Mouse (Mus musculus): ENCODE data around the gene Umps. TPM values are rescaled to one million over a fixed set of nuclear protein-coding genes. Genes with fewer than 3 reads are reported as not detected.

Gene Umps
- total RNA-seq, 4 experiments from 2014 or later: 35.3 to 47.5 (median 38.2) TPM

DNA sequence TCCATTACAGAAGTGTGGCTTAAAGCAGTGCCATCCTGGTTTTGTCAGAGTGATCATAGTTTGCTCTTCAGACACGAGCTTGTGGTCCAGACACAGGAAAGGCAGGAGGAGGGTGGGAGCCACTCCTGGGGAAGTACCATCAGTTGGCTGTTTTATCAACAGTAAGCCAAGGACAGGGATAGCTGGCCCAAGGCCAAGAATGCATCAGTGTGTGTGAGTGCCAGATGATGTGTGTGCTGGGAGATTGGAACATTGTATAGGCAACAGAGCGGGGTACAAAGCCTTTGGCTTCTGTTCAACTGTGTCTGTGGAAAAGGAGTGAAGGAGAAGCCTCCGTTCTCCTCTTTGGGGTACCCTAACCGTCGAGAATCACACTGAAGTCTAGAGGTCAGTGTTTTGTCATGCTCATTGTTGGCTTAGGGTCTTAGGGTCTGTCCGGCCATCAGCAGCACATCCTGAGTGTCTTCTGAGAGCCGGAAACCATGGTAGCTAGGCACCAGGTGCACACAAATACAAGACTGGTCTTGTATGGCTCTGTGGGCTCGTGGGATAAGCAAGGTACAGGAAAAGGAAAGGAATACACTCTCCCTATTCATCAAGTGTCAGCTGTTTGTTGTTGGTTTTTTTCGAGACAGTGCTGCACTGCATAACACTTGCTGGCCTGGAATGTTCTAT, 37.9 kb downstream of the Umps start:
- DNase-seq: peak; percentile 73

DNA sequence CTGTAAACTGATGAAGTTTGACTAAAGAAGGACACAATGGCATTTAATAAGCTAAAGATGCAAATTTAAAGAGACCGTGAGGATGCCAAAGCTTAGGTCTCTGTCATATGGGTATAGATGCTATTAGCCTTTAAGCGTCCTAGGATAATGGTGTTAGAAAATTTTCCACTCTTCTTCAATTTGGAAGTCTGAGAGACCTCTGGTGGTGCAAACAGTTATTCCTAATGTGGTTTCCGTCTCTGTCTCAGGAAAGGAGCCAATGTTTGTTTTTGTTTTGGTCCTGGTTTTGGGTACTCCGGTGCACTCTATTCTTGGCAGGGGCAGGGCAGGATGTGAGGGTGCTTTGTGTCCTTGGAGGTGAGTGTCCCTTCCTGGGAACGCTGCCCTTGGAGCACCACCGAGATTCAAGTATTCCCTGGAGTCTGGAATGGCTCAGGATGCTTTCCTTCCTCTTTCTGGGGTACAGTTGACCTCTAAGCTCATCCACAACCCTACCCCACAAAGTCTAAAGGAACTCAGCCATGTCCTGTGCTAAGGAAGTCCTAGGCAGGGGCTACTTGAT, 39.5 kb downstream of the Umps start:
- DNase-seq: no peak

DNA sequence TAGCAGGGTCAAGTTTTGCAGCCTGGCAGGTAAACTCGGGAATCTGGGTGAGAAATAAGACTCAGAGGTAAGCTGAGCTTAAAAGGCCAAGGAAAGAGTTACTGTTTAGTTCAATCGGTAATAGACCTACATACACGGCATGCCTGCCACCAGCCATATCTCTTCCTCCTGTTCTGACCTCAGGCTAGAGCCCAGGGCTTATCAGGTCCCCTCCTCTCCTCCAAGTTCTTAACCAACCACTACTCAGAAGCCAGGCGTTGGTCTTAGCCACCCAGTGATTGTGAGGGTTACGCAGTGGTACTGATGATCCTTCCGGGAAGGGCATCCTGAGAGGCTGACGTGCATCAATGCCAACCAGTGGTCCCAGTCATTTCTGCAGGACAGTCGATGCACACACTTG, 43.1 kb downstream of the Umps start:
- no peak for DNase-seq

DNA sequence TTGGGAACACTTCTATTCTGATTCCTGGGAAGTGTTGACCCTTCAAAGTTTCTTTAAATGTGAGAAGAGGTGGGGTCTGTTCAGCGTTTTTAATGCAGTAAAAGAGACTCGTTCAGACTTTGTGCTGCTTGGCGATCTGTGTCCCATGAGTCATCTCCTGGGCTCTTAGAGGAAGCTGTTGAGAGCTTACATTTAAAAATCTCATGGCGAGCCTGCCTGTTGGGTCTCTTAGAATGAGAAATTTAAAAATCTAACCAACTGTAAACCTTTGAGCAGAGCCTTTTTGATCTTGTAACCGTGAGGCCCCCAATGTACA, 43.9 kb downstream of the Umps start:
- DNase-seq: no peak

DNA sequence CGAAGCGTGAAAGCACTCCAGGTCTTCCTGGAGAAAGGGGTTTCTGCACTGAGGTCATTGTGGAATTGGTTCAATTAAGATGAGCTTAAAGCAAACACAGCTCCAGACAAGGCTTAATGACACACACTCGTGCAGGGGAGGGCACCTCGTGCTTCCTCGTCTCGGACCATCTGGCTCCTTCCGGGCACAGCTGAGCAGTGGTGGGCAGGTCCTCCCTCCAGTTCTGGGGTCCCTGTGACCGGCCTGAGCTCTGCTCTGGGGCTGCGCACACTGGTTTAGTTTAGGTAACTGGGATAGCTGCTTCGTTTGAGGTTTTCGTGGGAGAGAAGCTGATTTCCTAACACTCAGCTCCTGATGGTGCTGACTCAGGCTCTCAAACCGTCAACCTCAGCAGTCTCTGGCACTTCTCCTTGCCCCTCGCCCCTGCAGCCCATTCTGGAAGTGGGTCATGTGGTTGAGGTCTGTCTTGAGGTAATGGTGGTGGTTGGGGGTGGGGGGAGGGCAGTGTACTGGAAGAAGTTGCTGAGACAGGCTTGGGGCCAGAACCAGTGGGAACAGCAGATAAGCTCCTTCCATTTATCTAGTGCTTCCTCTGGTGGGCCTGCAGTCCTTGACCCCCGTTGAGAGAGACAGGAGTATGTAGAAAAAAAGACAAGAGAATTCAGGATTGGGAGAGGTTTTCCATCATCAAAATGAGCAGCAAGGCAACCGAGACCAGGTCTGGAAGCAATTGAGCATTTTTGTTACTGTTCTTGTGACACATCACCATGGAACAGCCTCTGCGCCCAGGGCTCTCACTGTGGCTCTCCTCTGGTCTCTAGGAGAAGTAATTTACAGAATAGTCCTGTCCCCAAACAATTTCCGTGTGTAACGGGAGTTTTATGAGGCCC, 44.5 kb downstream of the Umps start:
- DNase-seq: no peak

DNA sequence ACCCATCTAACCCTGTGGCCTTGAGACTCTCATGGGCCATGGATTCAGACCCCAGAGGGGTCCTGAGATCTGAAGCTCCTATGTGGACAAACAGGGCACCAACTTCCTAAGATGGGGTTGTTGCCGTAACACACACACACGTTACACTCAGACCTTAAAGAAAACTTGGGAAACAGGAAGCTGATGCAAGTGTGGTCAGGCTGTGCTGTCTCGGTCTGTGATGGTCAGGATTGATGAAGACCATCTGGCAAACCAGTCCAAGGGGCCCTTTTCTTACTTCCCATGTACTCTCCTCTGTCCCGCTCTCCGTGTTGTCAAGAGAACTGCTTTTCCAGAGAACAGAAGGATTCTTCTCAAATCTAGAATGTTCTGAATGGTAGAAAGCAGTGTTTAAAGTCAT, 45.3 kb downstream of the Umps start:
- no peak for DNase-seq

DNA sequence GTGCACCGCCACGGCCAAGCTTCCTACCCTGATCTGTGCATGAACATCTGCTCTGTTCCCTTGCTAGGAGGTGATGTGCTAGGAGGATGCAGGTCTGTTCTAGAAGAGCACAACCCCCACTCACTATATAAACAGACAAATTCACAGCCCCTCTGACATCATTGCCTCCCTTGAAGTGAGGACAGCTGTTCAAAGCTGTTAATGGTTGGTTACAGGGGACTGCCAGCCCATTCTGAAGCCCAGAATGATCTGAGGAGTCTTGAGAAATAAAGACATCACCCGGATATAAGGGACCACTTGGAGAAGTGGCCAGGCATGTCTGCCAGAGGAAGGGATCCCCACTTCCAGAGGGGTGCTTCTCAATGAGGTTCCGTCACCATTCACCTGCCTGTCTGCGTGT, 48.9 kb downstream of the Umps start:
- DNase-seq: no peak

DNA sequence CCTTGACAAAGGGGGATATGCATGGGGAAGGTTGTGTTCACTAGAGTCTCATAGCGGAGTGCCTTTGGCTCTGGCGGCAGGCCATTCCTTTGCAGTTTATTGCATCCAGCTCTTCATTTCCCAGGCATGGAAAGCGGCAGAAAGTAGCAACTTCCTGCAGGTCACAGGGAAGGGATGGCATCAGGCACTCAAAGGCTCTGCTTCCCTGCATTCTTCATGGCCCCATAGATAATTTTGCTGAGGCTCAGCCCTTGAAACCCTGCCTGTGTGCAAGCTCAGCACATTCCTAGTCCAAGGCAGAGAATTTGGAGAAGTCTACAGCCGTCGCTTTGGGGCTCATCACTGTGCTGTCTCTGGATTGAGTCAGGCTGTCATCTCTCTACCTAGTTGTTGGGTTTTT, 49.4 kb downstream of the Umps start:
- no peak for DNase-seq

DNA sequence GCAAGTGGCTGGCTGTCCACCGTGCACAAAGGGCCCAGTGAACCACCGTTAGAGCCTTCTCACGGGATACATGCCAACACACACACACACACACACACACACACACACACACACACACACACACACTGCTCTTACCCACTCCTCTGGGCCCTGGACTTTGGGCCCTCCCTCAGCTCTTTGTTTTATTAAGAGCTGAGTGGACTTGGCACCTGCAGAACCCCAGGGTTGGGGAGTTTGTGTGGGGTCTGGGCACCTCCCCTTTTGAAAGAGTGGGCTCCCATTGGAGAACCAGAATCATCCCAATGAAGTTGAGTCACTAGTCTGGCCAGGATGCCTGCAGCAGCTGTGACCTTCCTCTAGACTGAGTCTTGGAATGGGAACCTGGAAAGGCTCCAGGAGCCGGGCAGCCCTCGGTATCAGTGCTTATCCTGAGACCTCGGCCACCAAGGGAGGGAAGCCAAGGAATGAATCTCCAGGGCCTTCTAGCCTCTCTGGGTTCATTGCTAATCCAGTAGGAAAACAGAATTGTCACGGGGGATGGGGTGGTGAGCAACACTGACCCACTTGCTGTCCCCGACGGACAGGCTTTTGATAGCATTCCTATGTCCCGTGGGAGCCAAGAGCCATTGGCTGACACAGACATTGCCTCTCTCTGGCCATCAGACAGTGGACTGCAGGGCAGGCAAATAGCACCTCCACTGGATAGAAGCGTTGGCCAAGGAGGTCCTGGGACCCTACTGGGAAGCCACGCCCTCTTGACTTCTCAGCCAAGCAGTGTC, 50.2 kb downstream of the Umps start:
- peak; percentile 91 for DNase-seq

DNA sequence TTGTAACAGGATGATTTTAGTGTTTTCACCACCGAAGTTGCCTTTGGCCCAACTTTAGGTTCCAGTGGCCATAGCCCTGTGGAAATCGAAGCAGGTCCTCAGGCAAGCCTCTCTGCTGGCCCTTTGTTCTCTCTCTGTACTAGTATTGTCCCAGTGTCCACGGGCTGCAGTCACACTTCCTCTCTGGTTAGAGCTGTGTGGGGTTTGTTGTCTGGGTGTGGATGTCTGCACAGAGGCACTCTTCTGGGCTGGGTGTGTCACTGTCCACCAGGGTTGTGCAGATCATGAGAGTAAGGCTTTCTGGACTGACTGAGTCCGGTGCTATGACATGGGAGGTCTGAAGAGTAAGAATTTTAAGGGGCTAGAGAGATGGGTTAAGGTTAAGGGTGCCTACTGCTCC, 51.8 kb downstream of the Umps start:
- DNase-seq: no peak

DNA sequence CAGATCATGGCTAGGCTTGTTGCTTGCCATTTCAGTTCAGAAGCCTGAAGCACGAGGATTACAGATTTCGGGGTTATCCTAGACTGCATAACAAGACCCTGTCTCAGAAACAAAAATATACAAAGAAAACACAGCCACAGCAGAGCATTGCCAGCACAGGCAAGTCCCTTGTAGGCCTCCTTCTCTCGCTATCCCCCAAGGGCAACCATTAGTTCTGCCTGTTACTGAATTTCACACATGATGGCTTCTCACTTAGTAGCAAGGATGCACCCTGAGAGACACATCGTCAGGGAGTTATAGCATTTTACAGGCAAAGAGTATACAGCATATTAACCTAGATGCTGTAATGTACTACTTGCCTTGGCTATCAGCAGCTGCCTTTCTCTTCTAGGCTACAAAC, 58.6 kb downstream of the Umps start:
- DNase-seq: no peak

Other genes starting within 250 kb of the Umps start
- gene Muc13, start 173.0 kb downstream of the Umps start, total RNA-seq (2022): under 1 TPM in 1 of 4 experiments, not detected in 3; 0.09 TPM
- gene Itgb5, start 137.4 kb downstream of the Umps start, total RNA-seq (2022): 100 to 1,000 TPM; 230 to 292 (median 261) TPM